Mouse (Mus musculus) MEL (cell line): ENCODE results near the gene Eva1a. TPM values are rescaled to one million over a fixed set of nuclear protein-coding genes. Genes with fewer than 3 reads are reported as not detected.
A peak's percentile ranks its signal among the peaks of the same experiment; 100 is the strongest.

Experiments used
- DNase-seq: peaks from one replicate; pipeline ENCODE4 v3.0.0; 2011; ENCODE audit warnings: low read depth, low spot score
- H3K27ac ChIP-seq: 2 replicates; pipeline ENCODE4 v1.5.1; 2012; ENCODE audit warnings: low read depth, mild to moderate bottlenecking, control low read depth, low read length, moderate library complexity; ENCODE audit not compliant: control insufficient read depth
- H3K27me3 ChIP-seq, 2 experiments: fragments of 150-350 bp in 1 of 2; sonication (generic) in 1 of 2; 2 replicates each; pipeline ENCODE4 v1.6.1; 2012; ENCODE audit warnings: low read length in 2 of 2, mild to moderate bottlenecking in 2 of 2, improper control_type of control experiment in 1 of 2, moderate library complexity in 1 of 2; ENCODE audit not compliant: insufficient read depth in 2 of 2, control insufficient read depth in 1 of 2
- H3K36me3 ChIP-seq, 2 experiments: 2 replicates each; pipeline ENCODE4 v1.6.1; 2012 to 2014; ENCODE audit warnings: low read length in 2 of 2, improper control_type of control experiment in 1 of 2, inconsistent platforms in 1 of 2, mild to moderate bottlenecking in 1 of 2; ENCODE audit not compliant: insufficient read depth in 2 of 2, control insufficient read depth in 1 of 2
- H3K4me1 ChIP-seq, 2 experiments: fragments of 150-350 bp in 1 of 2; sonication (generic) in 1 of 2; 2 replicates each; pipeline ENCODE4 v1.6.1; 2012; ENCODE audit warnings: low read length in 2 of 2, improper control_type of control experiment in 1 of 2, mild to moderate bottlenecking in 1 of 2; ENCODE audit not compliant: insufficient read depth in 2 of 2, control insufficient read depth in 1 of 2
- H3K4me3 ChIP-seq, 2 experiments: fragments of 150-350 bp in 1 of 2; sonication (generic) in 1 of 2; 2 replicates each; pipeline ENCODE4 v1.5.1; 2012; ENCODE audit warnings: low read depth in 2 of 2, low read length in 2 of 2, mild to moderate bottlenecking in 2 of 2, moderate library complexity in 2 of 2, control low read depth in 1 of 2, improper control_type of control experiment in 1 of 2; ENCODE audit not compliant: control insufficient read depth in 1 of 2, insufficient read depth in 1 of 2
- H3K79me2 ChIP-seq: 2 replicates; pipeline ENCODE4 v1.6.1; 2012; ENCODE audit warnings: mild to moderate bottlenecking, low read length, moderate library complexity; ENCODE audit not compliant: control insufficient read depth, poor library complexity, insufficient read depth
- H3K9ac ChIP-seq: 2 replicates; pipeline ENCODE4 v1.6.1; 2012; ENCODE audit warnings: low read depth, mild to moderate bottlenecking, control low read depth, low read length, moderate library complexity; ENCODE audit not compliant: control insufficient read depth, poor library complexity, severe bottlenecking
- H3K9me3 ChIP-seq: fragments of 150-350 bp; sonication (generic); replicated peaks from 2 replicates; pipeline ENCODE4 v1.6.1; 2012; ENCODE audit warnings: mild to moderate bottlenecking, low read length, improper control_type of control experiment, moderate library complexity; ENCODE audit not compliant: insufficient read depth
- BHLHE40 ChIP-seq: IDR thresholded peaks from 2 replicates; pipeline ENCODE4 v1.6.1; 2012; ENCODE audit warnings: low read depth, mild to moderate bottlenecking, inconsistent platforms, low read length, improper control_type of control experiment, borderline replicate concordance
- CHD2 ChIP-seq: IDR thresholded peaks from 2 replicates; pipeline ENCODE4 v1.6.1; 2011; ENCODE audit warnings: low read length, improper control_type of control experiment
- CTCF ChIP-seq, 3 experiments: IDR thresholded peaks in 2 of 3; conservative IDR thresholded peaks in 1 of 3; 2 replicates each; pipeline ENCODE4 v1.5.1; 2011 to 2012; ENCODE audit warnings: low read length in 3 of 3, low read depth in 2 of 3, mild to moderate bottlenecking in 2 of 3, improper control_type of control experiment in 1 of 3, inconsistent platforms in 1 of 3, mixed read lengths in 1 of 3, moderate library complexity in 1 of 3; ENCODE audit not compliant: control insufficient read depth in 1 of 3, insufficient read depth in 1 of 3, poor library complexity in 1 of 3, severe bottlenecking in 1 of 3
- ETS1 ChIP-seq: IDR thresholded peaks from 2 replicates; pipeline ENCODE4 v1.6.1; 2012; ENCODE audit warnings: low read depth, mild to moderate bottlenecking, inconsistent platforms, low read length, improper control_type of control experiment, moderate library complexity
- HCFC1 ChIP-seq: IDR thresholded peaks from 2 replicates; pipeline ENCODE4 v1.6.1; 2012; ENCODE audit warnings: low read depth, mild to moderate bottlenecking, inconsistent platforms, low read length, improper control_type of control experiment, moderate library complexity
- NRF1 ChIP-seq: IDR thresholded peaks from 2 replicates; pipeline ENCODE4 v1.6.1; 2014; ENCODE audit warnings: low read depth, mild to moderate bottlenecking, inconsistent platforms, low read length, improper control_type of control experiment, moderate library complexity; ENCODE audit not compliant: poor library complexity, insufficient read depth, severe bottlenecking
- POLR2AphosphoS2 ChIP-seq: IDR thresholded peaks from 2 replicates; pipeline ENCODE4 v1.6.1; 2011; ENCODE audit warnings: low read length, improper control_type of control experiment
- POLR2AphosphoS5 ChIP-seq: IDR thresholded peaks from 2 replicates; pipeline ENCODE4 v1.6.1; 2012; ENCODE audit warnings: low read depth, borderline replicate concordance, mild to moderate bottlenecking, inconsistent platforms, low read length, moderate library complexity, mixed read lengths
- SMC3 ChIP-seq: IDR thresholded peaks from 2 replicates; pipeline ENCODE4 v1.6.1; 2011; ENCODE audit warnings: low read depth, low read length, improper control_type of control experiment
- TCF12 ChIP-seq: IDR thresholded peaks from 2 replicates; pipeline ENCODE4 v1.6.1; 2014; ENCODE audit warnings: low read depth, mild to moderate bottlenecking, inconsistent platforms, low read length, improper control_type of control experiment, moderate library complexity
- USF2 ChIP-seq, 2 experiments: IDR thresholded peaks; 2 replicates each; pipeline ENCODE4 v1.6.1; 2011 to 2012; ENCODE audit warnings: improper control_type of control experiment in 2 of 2, low read length in 2 of 2, borderline replicate concordance in 1 of 2, inconsistent platforms in 1 of 2, low read depth in 1 of 2, mild to moderate bottlenecking in 1 of 2; ENCODE audit not compliant: insufficient read depth in 1 of 2
- ZC3H11A ChIP-seq: IDR thresholded peaks from 2 replicates; pipeline ENCODE4 v1.6.1; 2012; ENCODE audit warnings: low read depth, mild to moderate bottlenecking, inconsistent platforms, low read length, improper control_type of control experiment
- ZNF384 ChIP-seq: IDR thresholded peaks from 2 replicates; pipeline ENCODE4 v1.6.1; 2012; ENCODE audit warnings: low read depth, mild to moderate bottlenecking, inconsistent platforms, low read length, improper control_type of control experiment
- polyA plus RNA-seq, 2 experiments: library from polyadenylated mRNA; stranded (reverse) in 1 of 2; unstranded in 1 of 2; fragments of >175 nt in 1 of 2; fragments of >200 nt in 1 of 2; gene quantifications; 2 replicates each; pipeline versions ENCODE4 v1.2.1 to v1.2.4; 2012; ENCODE audit warnings: low replicate concordance in 2 of 2, low read depth in 1 of 2; ENCODE audit not compliant: insufficient read length in 2 of 2, insufficient read depth in 1 of 2, missing spikeins in 1 of 2
- total RNA-seq: library from RNA; depleted of rRNA; stranded (reverse); fragments of 300-350 nt; gene quantifications from 2 replicates; pipeline ENCODE4 v1.2.3, GENCODE M21; 2012

Gene Eva1a
- total and polyA plus RNA-seq, 3 experiments: not detected

DNA sequence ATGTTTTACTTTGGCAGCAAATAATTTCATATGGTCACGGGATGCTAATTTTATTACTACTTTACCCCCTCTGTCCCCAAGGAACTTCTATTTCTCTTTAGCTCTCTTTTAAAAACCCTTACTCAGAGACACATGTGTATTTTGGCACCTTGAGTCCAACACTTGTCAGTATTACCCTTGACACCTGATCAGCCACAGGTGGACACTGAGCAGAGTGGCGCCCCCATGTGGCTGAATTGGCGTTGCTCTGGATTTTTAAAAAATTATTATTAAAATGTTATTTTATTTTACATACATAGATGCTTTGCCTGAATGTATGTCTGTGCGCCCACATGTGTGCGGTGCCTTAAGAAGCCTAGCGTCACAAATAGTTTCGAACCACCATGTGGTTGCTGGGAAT lies 14.0 kb downstream of the Eva1a start:
- H3K9me3 ChIP-seq: no peaks in the 10 kb centered on the region
- no peak overlapping the region for H3K9ac ChIP-seq
- H3K4me1 ChIP-seq: no peaks in the 10 kb centered on the region
- H3K36me3 ChIP-seq: no peaks in the 10 kb centered on the region
- no peaks in the 10 kb centered on the region for H3K27me3 ChIP-seq
- DNase-seq: no peak
- H3K4me3 ChIP-seq: no peak overlapping the region
- H3K27ac ChIP-seq: no peak overlapping the region
- TF ChIP-seq USF2 (IDR thresholded peaks at IDR 0.05; ENCODE audit: borderline replicate concordance in 1 of 2, insufficient read depth in 1 of 2, low read depth in 1 of 2, low read length in 2 of 2): no peak
- peak in 1 of 3 experiments; percentile 32; a peak in 2 of 6 replicates for TF ChIP-seq CTCF (IDR thresholded peaks at IDR 0.05 in 2 of 3, conservative IDR thresholded peaks at IDR 0.05 in 1 of 3; ENCODE audit: control insufficient read depth in 1 of 3, insufficient read depth in 1 of 3, low read depth in 2 of 3, low read length in 3 of 3, poor library complexity in 1 of 3, severe bottlenecking in 1 of 3)
- TF ChIP-seq ZNF384: no peak
- TF ChIP-seq NRF1: no peak
- no peak for TF ChIP-seq ETS1
- H3K79me2 ChIP-seq: no peaks in the 10 kb centered on the region

DNA sequence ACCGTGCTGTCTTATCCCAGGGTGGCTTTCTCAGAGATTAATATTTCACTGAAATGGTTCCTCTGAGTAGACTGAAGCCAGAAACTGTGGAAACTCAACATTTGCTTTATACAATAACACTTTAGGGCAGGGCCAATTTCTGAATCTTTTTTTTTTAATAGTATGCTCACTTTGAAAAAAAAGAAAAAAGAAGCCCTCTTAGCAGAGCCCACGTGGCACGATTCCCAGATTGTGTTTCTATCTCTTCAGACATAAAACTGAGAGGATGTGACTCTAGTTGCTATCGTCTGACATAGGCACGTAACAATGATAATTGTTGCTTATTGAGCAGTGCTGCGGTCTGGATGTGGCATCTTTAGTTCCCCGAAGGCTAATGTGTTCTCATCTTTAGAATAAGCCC lies 19.1 kb downstream of the Eva1a start:
- H3K36me3 ChIP-seq: no peaks in the 10 kb centered on the region
- DNase-seq: no peak
- H3K27ac ChIP-seq: no peak overlapping the region
- H3K79me2 ChIP-seq: no peaks in the 10 kb centered on the region
- no peak overlapping the region for H3K9ac ChIP-seq
- H3K4me3 ChIP-seq: no peak overlapping the region
- TF ChIP-seq POLR2AphosphoS2: no peak
- no peak for TF ChIP-seq ZC3H11A
- no peaks in the 10 kb centered on the region for H3K4me1 ChIP-seq
- no peaks in the 10 kb centered on the region for H3K9me3 ChIP-seq
- H3K27me3 ChIP-seq: no peaks in the 10 kb centered on the region

GRCm38 (mm10) chr6:82065230-82065629 lies 24.4 kb downstream of the Eva1a start:
- Histone ChIP-seq H3K36me3 (no peaks in the 10 kb centered on the region), H3K27ac (no peak overlapping the region), H3K79me2 (no peaks in the 10 kb centered on the region), H3K4me3 (no peak overlapping the region), H3K9me3 (no peaks in the 10 kb centered on the region), H3K27me3 (no peaks in the 10 kb centered on the region), H3K4me1 (no peaks in the 10 kb centered on the region), H3K9ac (no peak overlapping the region)
- no peak for TF ChIP-seq SMC3
- no peak for TF ChIP-seq POLR2AphosphoS5
- TF ChIP-seq TCF12: no peak
- no peak for TF ChIP-seq BHLHE40
- no peak for TF ChIP-seq CHD2
- no peak for TF ChIP-seq HCFC1
- no peak for TF ChIP-seq ETS1
- no peak for TF ChIP-seq NRF1
- no peak for DNase-seq
